Mouse (Mus musculus): ENCODE results near the gene Epha6. TPM values are rescaled to one million over a fixed set of nuclear protein-coding genes. Genes with fewer than 3 reads are reported as not detected.
"Not testable (repeated sequence)": the region's sequence is repeated elsewhere in the genome, so short reads cannot be mapped to it uniquely, and the experiment has no call there.

Epha6 gene
- total RNA-seq, 1 experiment: not detected

- in situ Hi-C loops (cut with MboI; ENCODE audit: low sequenced_read_pairs in 2 of 2, unreplicated experiment in 2 of 2): no loop called here
- Histone ChIP-seq H3K4me1 (ENCODE audit: control insufficient read depth in 2 of 2, insufficient read depth in 2 of 2, low read length in 2 of 2, poor library complexity in 1 of 2) (no peaks in the 10 kb centered on the region), H3K9ac (ENCODE audit: insufficient read depth, low read depth, low read length, poor library complexity, severe bottlenecking) (no peak overlapping the region), H3K4me3 (ENCODE audit: insufficient read depth in 1 of 2, low read depth in 1 of 2, low read length in 2 of 2, poor library complexity in 1 of 2, severe bottlenecking in 1 of 2) (no peak overlapping the region), H3K9me3 (ENCODE audit: control insufficient read depth, insufficient read depth, low read depth, low read length) (no peaks in the 10 kb centered on the region), H3K36me3 (ENCODE audit: control insufficient read depth, insufficient read depth, low read length, poor library complexity, severe bottlenecking) (no peaks in the 10 kb centered on the region), H3K27ac (ENCODE audit: insufficient read depth, low read depth, low read length, poor library complexity, severe bottlenecking) (no peak overlapping the region)
- no peak for DNase-seq (ENCODE audit: low read depth, low spot score)
- TF ChIP-seq MAFK (IDR thresholded peaks at IDR 0.05; ENCODE audit: insufficient read depth, low read depth, low read length) (no peak), HCFC1 (IDR thresholded peaks at IDR 0.05; ENCODE audit: borderline replicate concordance, insufficient read depth, low read length) (no peak), CHD2 (IDR thresholded peaks at IDR 0.05; ENCODE audit: low read depth, low read length) (no peak), ZNF384 (IDR thresholded peaks at IDR 0.05; ENCODE audit: low read depth, low read length) (no peak), ZC3H11A (IDR thresholded peaks at IDR 0.05; ENCODE audit: borderline replicate concordance, low read depth, low read length) (no peak)
These were observed 768.6 kb downstream of the Epha6 start for GRCm38 (mm10) chr16:59836778-59837177.

DNA sequence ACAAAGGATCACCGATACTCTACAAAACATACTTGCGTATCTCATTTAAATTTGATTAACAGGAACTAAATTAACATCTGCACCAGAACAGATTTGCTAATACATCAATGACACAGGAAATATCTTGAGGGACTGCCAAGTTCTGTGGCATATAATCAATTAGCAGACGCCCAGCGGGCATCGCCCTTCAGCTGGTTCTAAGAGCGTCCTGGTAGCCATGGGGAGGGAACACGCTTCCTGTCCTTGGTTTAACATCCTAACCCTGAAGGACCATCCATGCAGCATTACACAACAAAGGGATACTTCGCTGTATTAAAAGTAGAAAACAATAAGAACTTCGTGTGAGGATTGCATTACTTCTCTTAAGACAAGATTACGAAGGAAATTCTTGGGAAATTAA is 769.0 kb downstream of the Epha6 start:
- no peaks in the 10 kb centered on the region for H3K9me3 ChIP-seq (ENCODE audit: control insufficient read depth, insufficient read depth, low read depth, low read length)
- in situ Hi-C loops (cut with MboI; ENCODE audit: low sequenced_read_pairs in 2 of 2, unreplicated experiment in 2 of 2): no loop called here
- DNase-seq (ENCODE audit: low read depth, low spot score): no peak
- H3K36me3 ChIP-seq (ENCODE audit: control insufficient read depth, insufficient read depth, low read length, poor library complexity, severe bottlenecking): no peaks in the 10 kb centered on the region
- no peak for TF ChIP-seq ZC3H11A (IDR thresholded peaks at IDR 0.05; ENCODE audit: borderline replicate concordance, low read depth, low read length)
- no peak for TF ChIP-seq MAFK (IDR thresholded peaks at IDR 0.05; ENCODE audit: insufficient read depth, low read depth, low read length)
- TF ChIP-seq CHD2 (IDR thresholded peaks at IDR 0.05; ENCODE audit: low read depth, low read length): no peak
- TF ChIP-seq ZNF384 (IDR thresholded peaks at IDR 0.05; ENCODE audit: low read depth, low read length): no peak
- TF ChIP-seq HCFC1 (IDR thresholded peaks at IDR 0.05; ENCODE audit: borderline replicate concordance, insufficient read depth, low read length): no peak
- H3K4me1 ChIP-seq (ENCODE audit: control insufficient read depth in 2 of 2, insufficient read depth in 2 of 2, low read length in 2 of 2, poor library complexity in 1 of 2): no peaks in the 10 kb centered on the region
- no peak overlapping the region for H3K4me3 ChIP-seq (ENCODE audit: insufficient read depth in 1 of 2, low read depth in 1 of 2, low read length in 2 of 2, poor library complexity in 1 of 2, severe bottlenecking in 1 of 2)
- no peak overlapping the region for H3K27ac ChIP-seq (ENCODE audit: insufficient read depth, low read depth, low read length, poor library complexity, severe bottlenecking)
- H3K9ac ChIP-seq (ENCODE audit: insufficient read depth, low read depth, low read length, poor library complexity, severe bottlenecking): no peak overlapping the region

- Histone ChIP-seq H3K4me3 (ENCODE audit: insufficient read depth in 1 of 2, low read depth in 1 of 2, low read length in 2 of 2, poor library complexity in 1 of 2, severe bottlenecking in 1 of 2) (no peak overlapping the region), H3K9ac (ENCODE audit: insufficient read depth, low read depth, low read length, poor library complexity, severe bottlenecking) (no peak overlapping the region), H3K4me1 (ENCODE audit: control insufficient read depth in 2 of 2, insufficient read depth in 2 of 2, low read length in 2 of 2, poor library complexity in 1 of 2) (no peaks in the 10 kb centered on the region), H3K27ac (ENCODE audit: insufficient read depth, low read depth, low read length, poor library complexity, severe bottlenecking) (no peak overlapping the region), H3K9me3 (ENCODE audit: control insufficient read depth, insufficient read depth, low read depth, low read length) (no peaks in the 10 kb centered on the region), H3K36me3 (ENCODE audit: control insufficient read depth, insufficient read depth, low read length, poor library complexity, severe bottlenecking) (no peaks in the 10 kb centered on the region)
- no peak for TF ChIP-seq MAFK (IDR thresholded peaks at IDR 0.05; ENCODE audit: insufficient read depth, low read depth, low read length)
- TF ChIP-seq ZC3H11A (IDR thresholded peaks at IDR 0.05; ENCODE audit: borderline replicate concordance, low read depth, low read length): no peak
- TF ChIP-seq ZNF384 (IDR thresholded peaks at IDR 0.05; ENCODE audit: low read depth, low read length): no peak
- TF ChIP-seq HCFC1 (IDR thresholded peaks at IDR 0.05; ENCODE audit: borderline replicate concordance, insufficient read depth, low read length): no peak
- no peak for TF ChIP-seq CHD2 (IDR thresholded peaks at IDR 0.05; ENCODE audit: low read depth, low read length)
- DNase-seq (ENCODE audit: low read depth, low spot score): no peak
- in situ Hi-C loops (cut with MboI; ENCODE audit: low sequenced_read_pairs in 2 of 2, unreplicated experiment in 2 of 2): no loop called here
These were observed 772.9 kb downstream of the Epha6 start for GRCm38 (mm10) chr16:59832468-59832867.

DNA sequence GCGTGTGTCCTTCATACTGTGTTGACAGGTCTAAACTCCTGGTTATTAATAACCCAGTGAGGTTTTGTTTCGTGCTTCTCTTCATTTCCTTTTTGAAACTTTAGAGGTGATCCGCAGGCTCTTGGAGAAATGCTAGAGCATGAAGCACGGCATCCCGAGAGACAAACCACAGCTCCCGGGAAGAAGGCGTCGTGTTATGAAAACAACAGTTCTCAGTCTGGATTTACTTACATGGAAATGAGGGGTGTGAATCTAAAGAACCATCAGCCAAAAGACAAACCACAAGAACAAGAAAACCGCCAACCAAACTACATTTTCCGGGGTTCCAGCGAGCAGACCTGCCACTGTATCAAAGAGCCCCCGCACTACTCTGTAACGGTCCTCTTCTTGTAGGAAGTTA is 775.7 kb downstream of the Epha6 start:
- no peak for TF ChIP-seq CHD2 (IDR thresholded peaks at IDR 0.05; ENCODE audit: low read depth, low read length)
- no peak for TF ChIP-seq ZNF384 (IDR thresholded peaks at IDR 0.05; ENCODE audit: low read depth, low read length)
- no peak for TF ChIP-seq ZC3H11A (IDR thresholded peaks at IDR 0.05; ENCODE audit: borderline replicate concordance, low read depth, low read length)
- TF ChIP-seq MAFK (IDR thresholded peaks at IDR 0.05; ENCODE audit: insufficient read depth, low read depth, low read length): no peak
- no peak for TF ChIP-seq HCFC1 (IDR thresholded peaks at IDR 0.05; ENCODE audit: borderline replicate concordance, insufficient read depth, low read length)
- H3K4me1 ChIP-seq (ENCODE audit: control insufficient read depth in 2 of 2, insufficient read depth in 2 of 2, low read length in 2 of 2, poor library complexity in 1 of 2): no peaks in the 10 kb centered on the region
- no peak overlapping the region for H3K9ac ChIP-seq (ENCODE audit: insufficient read depth, low read depth, low read length, poor library complexity, severe bottlenecking)
- H3K36me3 ChIP-seq (ENCODE audit: control insufficient read depth, insufficient read depth, low read length, poor library complexity, severe bottlenecking): no peaks in the 10 kb centered on the region
- in situ Hi-C loops (cut with MboI; ENCODE audit: low sequenced_read_pairs in 2 of 2, unreplicated experiment in 2 of 2): no loop called here
- no peak overlapping the region for H3K4me3 ChIP-seq (ENCODE audit: insufficient read depth in 1 of 2, low read depth in 1 of 2, low read length in 2 of 2, poor library complexity in 1 of 2, severe bottlenecking in 1 of 2)
- no peak for DNase-seq (ENCODE audit: low read depth, low spot score)
- H3K9me3 ChIP-seq (ENCODE audit: control insufficient read depth, insufficient read depth, low read depth, low read length): no peaks in the 10 kb centered on the region
- no peak overlapping the region for H3K27ac ChIP-seq (ENCODE audit: insufficient read depth, low read depth, low read length, poor library complexity, severe bottlenecking)

GRCm38 (mm10) chr16:59799790-59800189 is 805.5 kb downstream of the Epha6 start:
- not testable (repeated sequence) for DNase-seq (ENCODE audit: low read depth, low spot score)

More at GRCm38 (mm10) chr16:59799790-59800189, 805.5 kb downstream of the Epha6 start:
- H3K4me3 ChIP-seq (ENCODE audit: insufficient read depth in 1 of 2, low read depth in 1 of 2, low read length in 2 of 2, poor library complexity in 1 of 2, severe bottlenecking in 1 of 2); H3K4me1 ChIP-seq (ENCODE audit: control insufficient read depth in 2 of 2, insufficient read depth in 2 of 2, low read length in 2 of 2, poor library complexity in 1 of 2); H3K27ac ChIP-seq (ENCODE audit: insufficient read depth, low read depth, low read length, poor library complexity, severe bottlenecking); in situ Hi-C loops (cut with MboI; ENCODE audit: low sequenced_read_pairs in 2 of 2, unreplicated experiment in 2 of 2); H3K36me3 ChIP-seq (ENCODE audit: control insufficient read depth, insufficient read depth, low read length, poor library complexity, severe bottlenecking); H3K9ac ChIP-seq (ENCODE audit: insufficient read depth, low read depth, low read length, poor library complexity, severe bottlenecking); H3K9me3 ChIP-seq (ENCODE audit: control insufficient read depth, insufficient read depth, low read depth, low read length): not testable (repeated sequence)

All from ES-E14 (cell line).